Mouse (Mus musculus) embryonic fibroblast, embryonic 13.5 days (primary cell): ENCODE results near the gene Arid5b.

Experiments used
- CTCF ChIP-seq: IDR thresholded peaks from 2 replicates; pipeline ENCODE4 v1.5.1; 2011; ENCODE audit warnings: mild to moderate bottlenecking, control low read depth, low read length, moderate library complexity, borderline replicate concordance; ENCODE audit not compliant: insufficient read depth
- POLR2A ChIP-seq: IDR thresholded peaks from 2 replicates; pipeline ENCODE4 v1.6.1; 2011; ENCODE audit warnings: low read depth, mild to moderate bottlenecking, control low read depth, low read length, moderate library complexity

DNA sequence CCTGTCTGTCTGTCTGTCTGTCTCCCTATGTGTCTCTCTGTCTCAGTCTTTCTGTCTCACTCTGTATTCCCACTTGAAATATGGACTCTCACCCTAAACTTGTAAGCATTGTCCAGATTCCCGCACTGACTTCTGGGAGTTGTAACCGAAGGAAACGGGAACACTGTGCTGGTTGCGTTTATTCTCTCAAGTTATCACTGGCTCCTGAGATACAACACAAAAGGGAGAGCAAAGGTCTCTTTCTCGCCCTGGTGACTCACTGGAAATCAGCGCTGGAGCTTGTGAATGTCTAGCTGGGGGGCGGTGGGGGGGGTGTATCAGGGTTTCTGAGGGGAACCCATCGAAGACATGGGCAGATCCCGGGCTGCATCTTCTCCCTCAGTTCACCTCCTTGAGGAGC is 82.2 kb downstream of the Arid5b start:
- TF ChIP-seq CTCF = no peak
- no peak for TF ChIP-seq POLR2A
